Mouse (Mus musculus) cerebellum, postnatal 36 days (tissue): ENCODE measurements around the gene Ctse.
"Not testable (repeated sequence)": the region's sequence is repeated elsewhere in the genome, so short reads cannot be mapped to it uniquely, and the experiment has no call there.

Experiments used
- DNase-seq, 2 experiments: peaks; one replicate each; pipeline ENCODE4 v3.0.0; 2021 to 2022; ENCODE audit warnings: mixed read lengths in 2 of 2

The Ctse gene

DNA sequence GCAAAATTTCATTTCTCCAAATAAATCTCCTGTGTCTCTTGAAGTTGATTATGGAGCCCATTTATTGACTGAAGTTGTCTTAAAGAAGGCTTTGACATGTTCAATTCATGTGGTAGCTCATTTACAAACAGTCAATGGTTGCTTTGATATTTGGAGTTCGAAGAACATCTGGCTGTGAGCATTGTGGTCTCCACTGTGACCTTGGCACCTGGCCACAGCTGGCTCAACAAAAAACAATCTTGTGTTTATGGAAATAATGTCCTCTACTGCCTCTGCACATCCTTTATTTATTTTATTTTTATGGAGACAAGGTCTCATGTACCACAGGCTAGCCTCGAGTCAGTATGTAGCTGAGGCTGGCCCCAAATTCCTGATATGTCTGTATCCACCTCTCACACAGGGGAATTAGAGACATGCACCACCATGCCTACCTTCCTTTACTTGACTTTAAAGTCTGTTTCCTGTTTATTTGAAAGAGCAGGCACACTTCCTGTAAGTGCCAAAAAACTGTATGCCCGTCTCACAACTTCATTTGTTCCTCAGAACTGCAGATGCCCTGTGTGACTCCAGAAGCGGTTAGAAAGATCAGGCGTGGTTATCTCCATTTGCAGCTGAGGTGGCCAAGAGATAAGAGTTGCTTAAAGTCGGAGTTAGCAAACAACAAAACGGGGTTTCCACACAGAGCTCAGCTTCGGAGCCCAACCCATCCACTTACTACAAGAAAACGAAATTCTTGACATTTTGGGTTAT, at the start of gene Ctse:
Gene Ctse (plus strand): TSS at position 516 of the 750 bp plus-strand sequence.
- no peak for DNase-seq

DNA sequence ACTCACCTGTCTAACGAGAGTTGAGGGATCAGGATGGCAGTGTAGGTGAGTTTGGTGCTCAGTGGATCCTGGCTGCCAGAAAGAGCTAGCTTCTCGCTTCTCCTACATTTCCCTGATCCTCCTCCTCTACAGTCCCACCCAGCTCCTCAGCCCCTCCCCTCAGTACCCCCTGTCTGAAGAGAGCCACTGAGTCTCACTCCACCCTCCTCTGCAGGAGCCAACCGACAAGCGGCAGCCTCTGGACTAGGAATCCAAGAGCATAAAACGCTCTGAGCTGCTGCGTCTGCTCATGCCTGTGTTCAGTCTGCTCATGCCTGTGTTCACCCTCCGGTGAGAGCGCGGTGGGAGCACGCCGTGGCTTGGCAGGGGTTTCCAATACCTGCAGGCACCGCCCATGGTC, 39.2 kb upstream of the Ctse start, which contains the start of gene Avpr1b:
Gene Avpr1b (plus strand): TSS at position 335 of the 400 bp plus-strand sequence.
- no peak for DNase-seq

DNA sequence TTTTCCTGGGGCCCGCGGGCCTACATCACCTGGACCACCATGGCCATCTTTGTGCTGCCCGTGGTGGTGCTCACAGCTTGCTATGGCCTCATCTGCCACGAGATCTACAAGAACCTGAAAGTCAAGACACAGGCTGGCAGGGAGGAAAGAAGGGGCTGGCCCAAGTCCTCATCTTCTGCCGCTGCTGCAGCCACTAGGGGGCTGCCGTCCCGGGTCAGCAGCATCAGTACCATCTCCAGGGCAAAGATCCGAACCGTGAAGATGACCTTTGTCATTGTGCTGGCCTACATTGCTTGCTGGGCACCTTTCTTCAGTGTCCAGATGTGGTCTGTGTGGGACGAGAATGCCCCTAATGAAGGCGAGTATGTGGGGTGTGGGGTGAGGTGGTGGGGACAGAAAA, 37.8 kb upstream of the Ctse start:
- no peak for DNase-seq

DNA sequence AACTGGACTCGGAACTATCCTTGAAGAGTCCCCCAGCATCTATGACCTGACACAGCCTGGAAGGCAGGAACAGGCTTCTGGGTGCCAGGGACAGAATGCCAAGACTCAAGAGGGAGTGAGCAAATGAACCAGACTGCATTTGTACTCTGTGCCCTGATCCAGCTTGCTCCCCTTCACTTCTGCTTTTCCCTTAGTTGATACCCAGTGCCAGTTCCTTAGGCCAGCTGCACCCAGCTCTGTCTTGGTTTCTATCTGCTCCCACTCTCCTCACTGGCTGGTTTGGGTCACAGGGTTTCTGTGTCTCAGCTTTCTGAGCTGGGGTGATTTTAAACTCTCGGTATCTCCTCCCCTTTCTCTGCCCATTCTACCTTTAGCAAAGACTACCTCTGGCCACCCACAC, 31.4 kb upstream of the Ctse start:
- DNase-seq: no peak

DNA sequence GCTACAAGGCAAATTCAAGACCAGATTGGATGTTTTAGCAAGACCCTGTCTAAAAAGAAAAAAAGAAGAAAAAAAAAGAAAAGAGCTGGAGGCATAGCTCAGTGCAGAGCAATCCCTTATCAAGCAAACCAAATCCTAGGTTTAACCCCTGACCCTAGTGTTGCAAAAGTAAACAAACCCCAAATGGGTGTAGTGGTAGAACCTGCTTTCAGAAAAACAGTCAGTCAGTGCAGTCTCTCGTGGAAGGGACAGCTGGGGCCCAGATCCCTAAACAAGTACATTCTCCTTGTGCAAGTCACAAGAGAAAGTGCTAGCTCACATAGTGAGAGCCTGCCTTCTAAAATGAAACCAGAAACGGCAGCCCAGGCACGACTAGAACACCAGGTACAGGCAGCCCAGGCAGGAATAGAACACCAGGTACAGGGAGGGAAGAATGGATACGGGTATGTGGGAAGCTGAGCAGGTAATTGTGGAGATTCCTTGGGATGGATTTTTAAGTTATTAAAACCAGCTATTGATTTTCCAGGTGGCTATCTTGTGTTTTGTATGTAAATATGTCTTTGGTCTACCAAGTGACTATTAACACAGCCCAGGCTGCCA, 25.4 kb upstream of the Ctse start:
- DNase-seq: peak; percentile 9 to 14

DNA sequence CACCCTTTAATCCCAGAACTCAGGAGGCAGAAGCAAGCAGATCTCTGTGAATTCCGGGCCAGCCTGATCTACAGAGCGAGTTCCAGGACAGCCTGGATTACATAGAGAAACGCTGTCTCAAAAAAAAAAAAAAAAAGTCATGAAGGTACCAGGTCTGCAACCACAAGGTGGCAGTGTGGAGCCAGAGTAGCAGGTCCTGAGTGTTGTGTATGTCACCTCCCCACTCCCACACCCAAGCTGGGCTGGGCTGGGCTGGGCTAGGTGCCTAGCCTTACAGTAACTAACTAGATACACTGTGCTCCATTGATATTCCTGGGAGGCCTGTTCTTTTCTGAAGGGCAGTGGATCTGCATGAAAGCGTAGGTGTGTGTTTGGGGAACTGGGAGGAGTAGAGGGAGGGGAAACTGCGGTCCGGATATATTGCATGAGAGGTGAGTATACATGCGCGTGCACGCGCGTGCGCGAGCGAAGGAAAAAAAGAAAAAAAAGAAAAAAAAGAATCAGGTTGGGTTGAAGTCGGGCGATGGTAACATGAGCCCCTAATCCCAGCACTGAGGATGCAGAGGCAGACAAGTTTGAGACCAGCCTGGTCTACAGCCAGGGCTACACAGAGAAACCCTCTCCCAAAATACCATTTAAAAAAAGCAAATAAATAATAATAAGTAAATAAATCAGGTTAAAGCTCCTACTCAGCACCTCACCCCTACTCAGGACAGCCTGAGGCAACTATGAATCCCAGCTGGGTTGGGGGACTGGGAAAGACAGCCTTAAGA, 24.6 kb upstream of the Ctse start:
- DNase-seq: peak; percentile 58 to 63

DNA sequence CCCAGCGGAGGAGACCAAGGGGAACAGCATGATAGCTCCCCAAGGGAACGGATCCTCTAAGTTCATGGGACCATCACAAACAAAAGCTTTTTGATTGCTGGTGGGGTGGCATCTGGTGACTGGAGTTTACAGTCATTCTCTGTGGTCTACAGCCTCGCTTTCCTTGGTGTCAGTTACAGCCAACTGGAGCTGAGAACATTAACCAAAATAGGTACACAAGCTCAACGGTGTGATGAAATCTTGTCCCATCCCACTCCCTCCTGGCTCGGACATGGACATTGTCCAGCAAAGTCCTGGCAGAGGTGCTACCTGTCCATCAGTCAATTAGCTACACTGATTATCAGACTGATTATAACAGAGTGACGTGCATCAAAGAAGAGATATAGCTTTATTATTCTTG, 23.5 kb upstream of the Ctse start:
- no peak for DNase-seq

DNA sequence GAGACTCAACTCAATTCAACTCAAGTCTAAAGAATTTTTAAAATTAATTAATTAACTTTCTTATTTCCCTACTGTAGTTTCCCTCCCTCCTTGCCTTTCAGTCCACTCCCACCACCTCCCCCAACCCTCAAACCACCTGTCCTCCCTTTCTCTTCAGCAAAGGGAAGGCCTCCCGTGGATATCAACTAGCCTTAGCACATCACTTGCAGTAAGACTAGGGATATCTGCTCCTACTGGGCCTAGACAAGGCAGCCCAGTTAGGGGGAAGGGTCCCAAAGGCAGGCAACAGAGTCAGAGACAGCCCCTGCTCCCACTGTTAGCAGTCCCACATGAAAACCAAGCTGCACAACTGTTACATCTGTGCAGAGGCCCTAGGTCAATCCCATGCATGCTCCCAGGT, 22.0 kb upstream of the Ctse start:
- DNase-seq: no peak

DNA sequence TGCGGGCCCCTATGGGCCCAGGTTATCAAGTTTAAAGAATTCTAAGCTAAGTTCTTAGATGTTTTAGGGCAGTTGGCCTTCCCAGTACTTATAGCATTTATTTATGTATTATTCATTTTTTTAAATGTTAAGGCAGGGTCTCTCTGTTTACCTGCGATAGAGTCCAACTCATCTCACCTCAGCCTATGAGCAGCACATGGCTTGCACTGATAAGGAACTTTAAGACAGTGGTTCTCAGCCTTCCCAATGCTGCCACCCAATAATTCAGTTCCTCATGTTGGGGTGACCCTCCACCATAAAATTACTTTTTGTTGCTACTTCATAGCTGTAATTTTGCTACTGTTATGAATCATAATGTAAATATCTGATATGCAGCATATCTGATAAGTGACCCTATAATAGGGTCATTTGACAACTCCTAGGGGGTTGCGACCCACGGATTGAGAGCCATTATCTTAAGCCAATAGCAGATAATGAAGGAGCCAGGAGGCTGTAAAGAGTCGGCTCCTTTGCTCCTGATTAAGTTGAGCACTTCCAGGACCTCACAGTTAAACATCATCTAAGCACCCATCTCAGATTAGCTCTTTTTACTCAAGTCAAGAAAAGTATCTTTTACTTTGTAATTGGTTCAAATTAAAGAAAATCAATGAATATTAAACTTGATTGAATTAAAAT, 21.4 kb upstream of the Ctse start:
- no peak for DNase-seq

DNA sequence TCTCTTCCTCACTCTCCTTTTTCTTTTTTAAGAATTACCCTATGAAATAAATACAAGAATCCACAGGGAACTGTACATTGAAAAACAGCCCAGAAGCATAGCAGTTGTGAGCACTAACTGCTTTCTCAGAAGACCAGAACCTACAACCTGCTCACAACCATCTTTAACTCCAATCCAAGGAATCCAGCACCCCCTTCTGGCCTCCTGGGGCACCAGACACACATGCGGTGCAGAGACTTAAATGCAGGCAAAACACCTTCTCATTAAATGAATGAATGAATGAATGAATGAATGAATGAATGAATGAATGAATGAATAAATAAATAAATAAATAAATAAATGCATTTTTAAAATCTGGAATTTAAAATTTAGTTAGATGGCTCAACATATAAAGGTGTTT, 19.5 kb upstream of the Ctse start:
- DNase-seq: no peak

DNA sequence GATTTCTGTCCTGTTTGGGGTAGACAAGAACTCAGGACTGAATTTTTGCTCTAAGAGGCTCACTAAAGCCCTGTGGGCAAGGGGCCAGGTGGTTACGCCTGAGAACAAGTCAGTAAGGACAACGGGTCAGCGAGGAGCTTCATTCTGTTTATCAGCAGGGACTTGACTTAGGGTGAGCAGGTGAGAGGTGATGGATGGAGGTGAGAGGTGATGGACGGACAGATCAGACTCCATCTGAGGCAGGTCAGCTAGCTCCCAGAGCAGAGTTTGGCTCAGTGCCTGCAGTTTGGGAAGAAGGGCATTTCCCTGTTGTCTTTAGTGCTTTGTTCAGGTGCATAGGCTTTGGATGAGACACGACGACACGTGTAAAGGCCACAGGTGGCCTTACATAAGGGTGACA, 18.8 kb upstream of the Ctse start:
- DNase-seq: no peak

DNA sequence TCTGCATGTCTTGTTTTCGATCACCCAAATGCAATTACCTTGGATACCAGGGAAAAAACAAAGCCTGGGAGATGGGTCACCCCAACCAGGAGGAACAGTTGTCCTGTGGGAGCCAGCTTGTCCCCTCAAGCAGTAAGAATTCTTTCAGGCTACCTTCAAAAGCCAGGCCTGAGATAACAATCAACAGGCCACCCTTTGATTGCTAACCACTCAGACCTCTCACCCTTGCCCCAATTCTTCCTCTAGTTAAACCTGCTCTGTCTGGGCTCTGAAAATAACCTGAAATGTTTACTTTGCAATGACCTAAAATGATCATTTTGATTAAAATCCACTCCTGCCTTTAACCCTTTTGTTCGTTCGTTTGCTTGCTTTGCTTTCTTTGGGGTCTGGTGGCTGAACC, 14.5 kb upstream of the Ctse start:
- DNase-seq: no peak

DNA sequence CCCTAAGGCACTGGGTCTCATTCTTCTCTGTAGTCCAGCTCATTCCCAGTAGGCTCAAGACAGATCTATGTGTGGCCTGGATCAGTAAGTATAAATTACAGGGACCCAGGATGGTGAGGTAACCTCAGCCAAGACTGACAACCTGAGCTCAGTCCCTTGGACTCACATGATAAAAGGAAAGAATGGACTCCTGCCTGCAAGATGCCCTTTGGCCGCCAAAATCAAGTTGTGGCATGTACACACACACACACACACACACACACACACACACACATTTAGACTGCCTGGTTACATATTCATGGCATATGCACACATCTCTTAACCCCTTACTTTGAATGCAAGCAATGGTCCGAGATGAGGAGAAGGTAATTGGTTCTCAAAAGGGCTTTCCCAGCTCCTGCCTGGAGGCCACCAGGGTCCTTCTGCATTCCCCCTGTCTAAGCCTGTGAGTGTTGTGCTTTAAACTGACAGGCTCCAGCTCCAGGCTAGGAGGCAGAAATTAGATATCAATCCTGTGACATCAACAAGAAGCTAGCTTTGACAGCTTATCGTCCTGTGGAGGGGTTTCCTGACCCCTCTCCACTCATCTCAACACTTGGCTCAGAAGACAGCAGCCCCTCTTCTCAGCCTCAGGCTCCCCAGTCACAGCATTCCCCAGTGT, 13.8 kb upstream of the Ctse start:
- DNase-seq: no peak

DNA sequence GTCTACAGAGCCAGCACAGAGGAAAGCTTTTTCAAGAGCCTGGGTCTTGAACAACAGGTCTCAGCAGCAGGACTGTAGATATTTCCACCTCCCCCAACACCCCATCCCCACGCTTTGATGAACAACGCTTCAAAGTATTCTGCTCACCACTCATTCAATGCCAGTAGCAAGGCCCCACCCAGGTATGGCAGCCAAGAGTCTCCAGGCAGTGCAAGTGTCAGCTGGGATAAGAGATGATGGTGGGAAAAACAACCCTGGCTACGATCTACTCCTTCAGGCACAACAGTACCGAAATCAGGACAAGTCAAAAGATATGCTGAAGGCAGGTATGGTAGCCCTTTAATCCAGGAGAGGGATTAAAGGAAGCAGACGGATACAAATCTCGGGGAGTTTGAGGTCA, 11.9 kb upstream of the Ctse start:
- no peak for DNase-seq

DNA sequence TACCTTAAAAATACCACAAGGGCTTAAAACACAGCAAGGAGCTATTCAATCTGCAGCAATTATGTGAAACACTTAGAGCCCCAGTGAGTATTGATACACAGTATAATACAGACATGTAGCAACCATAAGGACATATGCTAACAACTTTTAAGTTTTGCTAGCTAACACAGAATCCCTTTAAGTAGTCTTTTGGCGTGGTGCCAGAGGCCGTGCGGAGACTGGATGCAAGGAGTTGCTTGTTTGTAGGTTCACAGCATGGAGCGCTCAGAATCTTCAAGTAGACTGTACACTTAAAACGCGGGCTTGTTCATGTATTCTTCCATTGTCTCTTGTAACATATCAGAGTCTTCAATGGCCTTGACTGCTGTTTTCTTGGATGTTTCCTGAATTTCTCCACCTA, 5.9 kb upstream of the Ctse start:
- DNase-seq: not testable (repeated sequence)

DNA sequence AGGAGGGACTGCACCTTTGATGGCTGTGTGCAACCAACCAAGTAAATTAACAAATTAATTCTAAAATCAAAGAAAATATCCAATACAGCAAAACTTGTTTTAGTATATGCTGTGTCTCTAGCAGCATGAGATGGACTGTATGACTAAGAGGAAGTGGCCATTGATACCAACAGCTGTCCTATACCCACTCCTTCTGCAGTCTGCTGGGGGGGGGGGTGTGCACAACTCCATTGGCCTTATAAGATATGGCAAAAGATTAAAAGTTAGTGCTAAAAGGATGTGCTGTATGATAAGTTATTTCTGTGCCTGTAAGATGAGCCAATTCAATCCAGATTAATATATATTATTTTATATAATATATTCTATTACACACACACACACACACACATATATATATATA, 3.6 kb upstream of the Ctse start:
- no peak for DNase-seq

DNA sequence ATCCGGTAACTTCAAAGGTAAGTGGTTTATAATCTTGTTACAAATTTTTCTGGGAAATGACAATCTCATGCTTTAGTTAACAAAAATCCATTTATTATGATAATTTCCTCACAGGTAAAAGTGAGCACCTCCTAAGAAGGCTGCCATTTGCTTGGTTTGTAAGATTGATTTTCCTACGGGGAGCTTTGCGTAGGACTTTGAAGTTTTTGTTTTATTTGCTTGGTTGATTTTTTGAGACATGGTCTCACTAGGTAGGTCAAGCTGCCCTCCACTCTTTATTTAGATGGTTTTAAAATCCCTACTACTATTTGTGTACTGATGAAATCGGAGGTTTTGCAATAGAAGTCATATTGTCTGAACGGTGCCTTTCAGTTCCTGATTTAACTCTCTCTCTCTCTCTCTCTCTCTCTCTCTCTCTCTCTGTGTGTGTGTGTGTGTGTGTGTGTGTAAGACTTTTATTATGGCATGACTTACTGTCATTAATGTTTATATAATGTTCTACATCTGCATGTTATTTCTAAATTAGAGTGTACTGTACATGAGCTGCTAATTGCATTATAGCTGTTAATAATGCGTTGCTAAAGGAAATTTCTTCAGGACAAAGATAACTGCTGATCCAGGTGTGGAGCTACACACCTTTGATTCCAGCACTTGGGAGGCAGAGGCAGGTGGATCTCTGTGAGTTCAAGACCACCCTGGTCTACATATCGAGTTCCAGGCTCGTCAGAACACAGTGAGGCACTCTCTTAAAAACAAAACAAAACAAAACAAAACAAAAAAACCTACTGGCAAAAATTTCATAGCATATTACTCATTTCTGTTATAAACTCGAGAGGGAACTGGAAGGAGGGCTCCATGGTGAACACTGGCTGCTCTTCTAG, 675 bp downstream of the Ctse start:
- DNase-seq: no peak

DNA sequence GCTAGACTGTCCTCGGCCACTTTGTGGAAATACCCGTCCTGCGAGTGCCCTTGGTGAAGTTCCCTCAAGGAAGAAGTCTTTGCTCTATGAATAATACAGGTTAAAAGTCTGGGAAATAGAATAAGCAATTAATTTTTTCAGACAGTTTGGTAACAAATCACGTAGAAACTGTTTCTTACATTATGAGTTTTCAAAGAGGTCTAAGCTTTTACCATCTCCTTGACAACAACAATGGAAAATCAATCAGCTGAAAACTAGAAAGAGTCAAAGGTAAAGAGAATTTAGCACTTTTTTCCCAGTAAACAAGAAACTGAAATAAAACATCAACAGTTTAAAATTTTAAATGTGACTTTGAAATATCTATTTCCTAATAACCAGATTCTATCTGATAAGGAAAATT, 2.0 kb downstream of the Ctse start:
- no peak for DNase-seq

DNA sequence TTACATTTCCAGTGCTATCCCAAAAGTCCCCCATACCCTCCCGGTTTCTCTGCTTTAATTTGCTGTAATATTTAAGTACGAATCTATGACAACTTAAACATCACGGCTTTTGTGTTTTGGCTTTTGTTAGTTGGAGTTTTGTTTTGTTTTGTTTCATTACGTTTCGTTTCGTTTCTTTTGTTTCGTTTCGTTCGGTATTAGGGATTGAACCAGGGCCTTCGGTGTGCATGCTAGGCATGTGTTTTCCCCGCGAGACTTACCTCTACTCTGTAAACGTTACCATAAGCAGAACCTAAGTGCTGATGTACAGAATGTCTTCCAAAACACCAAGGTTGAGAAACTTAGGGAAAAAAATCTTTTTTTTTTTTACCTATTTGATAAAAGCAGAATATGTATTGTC, 3.5 kb downstream of the Ctse start:
- no peak for DNase-seq

DNA sequence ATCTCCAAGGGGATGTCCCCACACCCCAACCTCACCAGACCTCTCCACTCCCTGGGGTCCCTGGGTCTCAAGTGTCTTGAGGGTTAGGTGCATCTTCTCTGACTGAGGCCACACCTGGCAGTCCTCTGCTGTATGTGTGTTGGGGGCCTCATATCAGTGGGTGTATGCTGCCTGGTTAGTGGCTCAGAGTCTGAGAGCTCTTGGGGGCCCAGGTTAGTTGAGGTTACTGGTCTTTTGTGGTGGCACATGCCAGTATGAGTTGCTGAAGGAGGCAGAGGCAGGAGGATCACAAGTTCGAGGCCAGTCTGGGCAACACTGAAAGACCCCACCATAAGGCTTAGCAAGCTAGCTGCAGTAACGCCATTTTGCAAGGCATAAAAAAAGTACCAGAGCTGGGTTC, 4.1 kb downstream of the Ctse start:
- DNase-seq: no peak

DNA sequence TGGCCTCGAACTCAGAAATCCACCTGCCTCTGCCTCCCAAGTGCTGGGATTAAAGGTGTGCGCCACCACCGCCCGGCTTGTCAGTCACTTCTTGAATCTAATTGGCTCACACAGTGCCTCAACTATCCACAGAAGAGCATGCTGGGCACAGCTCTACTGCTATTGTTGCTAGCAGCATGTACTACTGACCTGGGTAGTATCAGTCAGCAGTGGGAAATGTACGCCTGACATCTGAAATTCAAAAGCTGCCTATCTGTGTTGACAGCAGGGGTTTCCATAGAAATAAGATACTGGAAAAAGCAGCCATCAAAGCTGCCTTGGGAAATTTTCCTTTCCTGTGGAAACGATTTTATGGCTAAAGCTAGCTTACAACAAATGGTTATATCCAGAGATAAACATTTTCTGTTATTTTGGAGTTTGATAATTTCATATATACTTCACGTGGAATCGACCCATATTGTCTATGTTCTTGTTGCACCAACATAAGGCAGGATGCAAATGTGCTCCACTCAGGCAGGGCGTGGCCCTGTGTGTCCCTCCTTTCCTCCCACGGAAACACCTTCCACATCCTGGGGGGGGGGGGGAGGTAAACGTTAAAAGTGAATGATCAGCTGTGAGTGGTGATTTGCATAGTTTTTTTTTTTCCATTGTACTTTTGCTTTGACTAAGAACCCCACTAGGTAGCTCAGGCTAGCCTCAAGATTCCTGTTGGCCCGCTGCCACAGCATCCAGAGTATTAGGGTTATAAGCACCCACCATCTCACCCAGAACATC, 14.8 kb downstream of the Ctse start:
- DNase-seq: no peak
